Mouse (Mus musculus) G1E-ER4 (cell line): ENCODE data around the gene AU021092. TPM values are rescaled to one million over a fixed set of nuclear protein-coding genes. Genes with fewer than 3 reads are reported as not detected.

Experiments used
- GATA1 ChIP-seq: IDR thresholded peaks from one replicate; pipeline ENCODE4 v1.8.0; 2012; ENCODE audit warnings: low read length, inconsistent platforms
- polyA plus RNA-seq: library from polyadenylated mRNA; stranded (reverse); fragments of >175 nt; gene quantifications from 2 replicates; pipeline ENCODE4 v1.2.3, GENCODE M21; 2012

AU021092 gene
- not detected in 2 replicates for polyA plus RNA-seq

GRCm38 (mm10) chr16:5222140-5222539 is at the start of gene AU021092:
AU021092 (minus strand) TSS chr16:5222299.
- TF ChIP-seq GATA1: no peak

GRCm38 (mm10) chr16:5271411-5272035 is 49.4 kb upstream of the AU021092 start:
- TF ChIP-seq GATA1: no peak

GRCm38 (mm10) chr16:5263926-5264325 is 41.8 kb upstream of the AU021092 start:
- TF ChIP-seq GATA1: no peak

- TF ChIP-seq GATA1: no peak
Observed at GRCm38 (mm10) chr16:5263156-5263555, 41.1 kb upstream of the AU021092 start.

GRCm38 (mm10) chr16:5255779-5256496 is 33.8 kb upstream of the AU021092 start, which contains the start of gene Eef2kmt:
Eef2kmt (minus strand) TSS chr16:5255983.
- TF ChIP-seq GATA1: no peak

- TF ChIP-seq GATA1: no peak
Observed at GRCm38 (mm10) chr16:5255081-5255740, 33.1 kb upstream of the AU021092 start.

- TF ChIP-seq GATA1: no peak
Observed at GRCm38 (mm10) chr16:5254346-5255025, 32.4 kb upstream of the AU021092 start.

GRCm38 (mm10) chr16:5252260-5252659 is 30.2 kb upstream of the AU021092 start:
- TF ChIP-seq GATA1: no peak

- TF ChIP-seq GATA1: no peak
Observed at GRCm38 (mm10) chr16:5250891-5251290, 28.8 kb upstream of the AU021092 start.

- TF ChIP-seq GATA1: no peak
Observed at GRCm38 (mm10) chr16:5244411-5244810, 22.3 kb upstream of the AU021092 start.

- TF ChIP-seq GATA1: no peak
Observed at GRCm38 (mm10) chr16:5242882-5243281, 20.8 kb upstream of the AU021092 start.

- TF ChIP-seq GATA1: no peak
Observed at GRCm38 (mm10) chr16:5242355-5242754, 20.3 kb upstream of the AU021092 start.

- no peak for TF ChIP-seq GATA1
Observed at GRCm38 (mm10) chr16:5233418-5234313, 11.6 kb upstream of the AU021092 start, which contains the start of gene Alg1. Alg1 (plus strand) TSS chr16:5233621.

- no peak for TF ChIP-seq GATA1
Observed at GRCm38 (mm10) chr16:5232982-5233381, 10.9 kb upstream of the AU021092 start.

- no peak for TF ChIP-seq GATA1
Observed at GRCm38 (mm10) chr16:5221403-5221802, 696 bp downstream of the AU021092 start.
